Mouse (Mus musculus) hindbrain, postnatal 0 days (tissue): ENCODE data around the gene Olfr703. TPM values are rescaled to one million over a fixed set of nuclear protein-coding genes. Genes with fewer than 3 reads are reported as not detected.

Source experiments
- ATAC-seq: fragments of 200-750 bp; cut with Nextera tagmentation; 2 replicates; pipeline ENCODE4 v1.8.0; 2017; ENCODE audit warnings: mild to moderate bottlenecking, moderate TSS enrichment, moderate library complexity
- DNase-seq: peaks from one replicate; pipeline ENCODE4 v3.0.0-alpha.2; 2015; ENCODE audit warnings: low spot score
- H3K27ac ChIP-seq: fragments of 300-500 bp; sonication (generic); 2 replicates; pipeline ENCODE4 v1.5.1; 2014; ENCODE audit warnings: mild to moderate bottlenecking
- H3K27me3 ChIP-seq: fragments of 300-500 bp; sonication (generic); 2 replicates; pipeline ENCODE4 v1.6.1; 2014; ENCODE audit warnings: low read length, mixed read lengths; ENCODE audit not compliant: insufficient read depth
- H3K36me3 ChIP-seq: fragments of 300-500 bp; sonication (generic); 2 replicates; pipeline ENCODE4 v1.6.1; 2014; ENCODE audit warnings: low read length, mixed read lengths; ENCODE audit not compliant: insufficient read depth
- H3K4me1 ChIP-seq: fragments of 300-500 bp; sonication (generic); 2 replicates; pipeline ENCODE4 v1.6.1; 2014; ENCODE audit warnings: antibody characterized with exemption, low read length, mixed read lengths; ENCODE audit not compliant: insufficient read depth
- H3K4me2 ChIP-seq: fragments of 300-500 bp; sonication (generic); 2 replicates; pipeline ENCODE4 v1.6.1; 2014; ENCODE audit warnings: low read depth, mild to moderate bottlenecking, low read length, moderate library complexity, mixed read lengths
- H3K4me3 ChIP-seq: fragments of 300-500 bp; sonication (generic); 2 replicates; pipeline ENCODE4 v1.5.1; 2014; ENCODE audit warnings: low read length
- H3K9ac ChIP-seq: fragments of 300-500 bp; sonication (generic); replicated peaks from 2 replicates; pipeline ENCODE4 v1.6.1; 2014; ENCODE audit warnings: mild to moderate bottlenecking, low read length, moderate library complexity, mixed read lengths
- H3K9me3 ChIP-seq: fragments of 300-500 bp; sonication (generic); 2 replicates; pipeline ENCODE4 v1.6.1; 2016; ENCODE audit warnings: low read length, mixed read lengths
- CTCF ChIP-seq: IDR thresholded peaks from 2 replicates; pipeline ENCODE4 v1.5.1; 2016; ENCODE audit warnings: antibody characterized with exemption, control low read depth, low read depth
- WGBS: fragments of 180-500 bp; shearing (Covaris S2); extraction: QIAGEN DNeasy Blood & Tissue Kit; methylation state at CpG from one replicate; pipeline ENCODE4 v1.1.7; 2014; 5-methylcytosine and 5-hydroxymethylcytosine counted together
- polyA plus RNA-seq: library from polyadenylated mRNA; unstranded; fragments of >200 nt; fragmentation: Nextera tagmentation; extraction: Ambion mirVana; gene quantifications from 2 replicates; pipeline ENCODE4 v1.2.1, GENCODE M21; 2015
- total RNA-seq: library from RNA; depleted of rRNA; stranded (reverse); fragments of >200 nt; gene quantifications from 2 replicates; pipeline ENCODE4 v1.2.3, GENCODE M21; 2014; rRNA removed

Olfr703 gene
- total RNA-seq (not detected in 2 replicates), polyA plus RNA-seq (not detected in 2 replicates)

DNA sequence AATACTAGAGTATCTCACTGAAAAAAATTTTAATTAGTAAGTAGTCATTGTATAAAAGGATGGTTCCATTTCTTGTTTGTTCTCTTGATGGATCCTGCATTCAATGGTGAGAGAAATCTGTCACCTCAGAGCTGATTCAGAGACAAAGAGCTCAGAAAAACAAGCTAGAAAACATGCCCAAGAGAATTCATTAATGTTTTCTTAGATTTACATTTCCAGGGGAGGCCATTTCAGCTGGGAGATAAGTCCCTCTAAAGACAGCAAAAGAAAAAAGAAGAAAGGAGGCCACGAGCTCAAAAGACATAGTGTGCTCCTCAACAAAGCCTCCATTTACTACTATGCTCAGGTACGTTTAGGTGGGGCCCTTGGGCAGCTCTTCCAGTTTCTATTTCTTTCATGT is at the start of gene Olfr703:
TSS of gene Olfr703 (plus strand) at position 301 of the 400 bp plus-strand sequence.
- H3K9ac ChIP-seq, result no peak within 1 kb of the TSS
- DNase-seq (no peak), ATAC-seq (no peak)
- no peak for TF ChIP-seq CTCF
- H3K4me2 ChIP-seq, result no peak within 1 kb of the TSS
- H3K27me3 ChIP-seq, result no peaks in the 10 kb centered on the region
- H3K9me3 ChIP-seq, result no peaks in the 10 kb centered on the region
- H3K4me3 ChIP-seq, result no peak within 1 kb of the TSS
- H3K4me1 ChIP-seq, result no peaks in the 10 kb centered on the region
- no peaks in the 10 kb centered on the region for H3K36me3 ChIP-seq
- no peak within 1 kb of the TSS for H3K27ac ChIP-seq
- 59% methylated on average over 2 of the region's 2 CpGs for WGBS

GRCm38 (mm10) chr7:106808734-106809133 is 34.4 kb upstream of the Olfr703 start, which contains the start of gene Olfr700:
Gene Olfr700 (minus strand): TSS chr7:106808834.
- no peak within 1 kb of the TSS for H3K27ac ChIP-seq
- DNase-seq (no peak), ATAC-seq (no peak)
- no peaks in the 10 kb centered on the region for H3K9me3 ChIP-seq
- H3K4me1 ChIP-seq, result no peaks in the 10 kb centered on the region
- H3K36me3 ChIP-seq, result no peaks in the 10 kb centered on the region
- no peak within 1 kb of the TSS for H3K4me2 ChIP-seq
- no peak within 1 kb of the TSS for H3K4me3 ChIP-seq
- 90% methylated on average over 1 of the region's 1 CpGs for WGBS
- H3K27me3 ChIP-seq, result no peaks in the 10 kb centered on the region
- TF ChIP-seq CTCF, result no peak
- no peak within 1 kb of the TSS for H3K9ac ChIP-seq

GRCm38 (mm10) chr7:106813829-106814228 is 29.3 kb upstream of the Olfr703 start, which contains the start of gene Olfr701:
Gene Olfr701 (plus strand): TSS chr7:106814129.
- Histone ChIP-seq H3K9me3 (no peaks in the 10 kb centered on the region), H3K4me1 (no peaks in the 10 kb centered on the region), H3K9ac (no peak within 1 kb of the TSS), H3K4me2 (no peak within 1 kb of the TSS), H3K4me3 (no peak within 1 kb of the TSS), H3K36me3 (no peaks in the 10 kb centered on the region), H3K27ac (no peak within 1 kb of the TSS), H3K27me3 (no peaks in the 10 kb centered on the region)
- WGBS, result 73% methylated on average over 2 of the region's 2 CpGs
- DNase-seq, result no peak
- ATAC-seq, result no peak
- TF ChIP-seq CTCF, result no peak

GRCm38 (mm10) chr7:106815775-106816174 is 27.4 kb upstream of the Olfr703 start:
- Histone ChIP-seq H3K27me3 (no peaks in the 10 kb centered on the region), H3K36me3 (no peaks in the 10 kb centered on the region), H3K4me2 (no peak overlapping the region), H3K9ac (no peak overlapping the region), H3K4me3 (no peak overlapping the region), H3K9me3 (no peaks in the 10 kb centered on the region), H3K27ac (no peak overlapping the region), H3K4me1 (no peaks in the 10 kb centered on the region)
- ATAC-seq (no peak), DNase-seq (peak; percentile 31)
- 61% methylated on average over 2 of the region's 2 CpGs for WGBS
- TF ChIP-seq CTCF, result peak; percentile 12; the same call in 1 of the 2 replicates

GRCm38 (mm10) chr7:106818414-106818813 is 24.7 kb upstream of the Olfr703 start:
- ATAC-seq, result no peak
- H3K36me3 ChIP-seq, result no peaks in the 10 kb centered on the region
- no peak overlapping the region for H3K4me2 ChIP-seq
- H3K9ac ChIP-seq, result no peak overlapping the region
- no peaks in the 10 kb centered on the region for H3K9me3 ChIP-seq
- TF ChIP-seq CTCF, result no peak
- DNase-seq, result no peak
- no peaks in the 10 kb centered on the region for H3K27me3 ChIP-seq
- H3K4me1 ChIP-seq, result no peaks in the 10 kb centered on the region
- H3K27ac ChIP-seq, result no peak overlapping the region
- no peak overlapping the region for H3K4me3 ChIP-seq

- H3K27ac ChIP-seq, result no peak within 1 kb of the TSS
- DNase-seq, result no peak
- no peaks in the 10 kb centered on the region for H3K4me1 ChIP-seq
- H3K36me3 ChIP-seq, result no peaks in the 10 kb centered on the region
- ATAC-seq, result no peak
- TF ChIP-seq CTCF, result no peak
- no peaks in the 10 kb centered on the region for H3K9me3 ChIP-seq
- no peak within 1 kb of the TSS for H3K4me2 ChIP-seq
- H3K27me3 ChIP-seq, result no peaks in the 10 kb centered on the region
- no peak within 1 kb of the TSS for H3K9ac ChIP-seq
- no peak within 1 kb of the TSS for H3K4me3 ChIP-seq
Observed at GRCm38 (mm10) chr7:106833793-106834192, 9.4 kb upstream of the Olfr703 start, which contains the start of gene Olfr702. Gene Olfr702 (minus strand): TSS chr7:106833893.

- Histone ChIP-seq H3K27ac (no peak within 1 kb of the TSS), H3K9ac (no peak within 1 kb of the TSS), H3K9me3 (no peaks in the 10 kb centered on the region), H3K4me3 (no peak within 1 kb of the TSS), H3K4me2 (no peak within 1 kb of the TSS), H3K4me1 (no peaks in the 10 kb centered on the region), H3K36me3 (no peaks in the 10 kb centered on the region), H3K27me3 (no peaks in the 10 kb centered on the region)
- no peak for DNase-seq
- no peak for ATAC-seq
- no peak for TF ChIP-seq CTCF
Observed at GRCm38 (mm10) chr7:106862885-106863284, 19.7 kb downstream of the Olfr703 start, which contains the start of gene Olfr704. Gene Olfr704 (plus strand): TSS chr7:106863185.
